Mouse (Mus musculus) heart, embryonic 11.5 days (tissue): ENCODE measurements around the gene Lgi4. TPM values are rescaled to one million over a fixed set of nuclear protein-coding genes. Genes with fewer than 3 reads are reported as not detected.

Experiments
- ATAC-seq: fragments of 200-750 bp; cut with Nextera tagmentation; replicated peaks from 2 replicates; pipeline ENCODE4 v1.8.0; 2017; ENCODE audit warnings: moderate library complexity; ENCODE audit not compliant: insufficient number of reproducible peaks, low FRiP score, low TSS enrichment
- H3K27ac ChIP-seq: fragments of 300-500 bp; sonication (generic); 2 replicates; pipeline ENCODE4 v1.5.1; 2014; ENCODE audit warnings: mild to moderate bottlenecking, low read depth, low read length
- H3K27me3 ChIP-seq: fragments of 300-500 bp; sonication (generic); 2 replicates; pipeline ENCODE4 v1.6.1; 2014; ENCODE audit warnings: mild to moderate bottlenecking, low read length, mixed read lengths; ENCODE audit not compliant: control insufficient read depth, insufficient read depth
- H3K36me3 ChIP-seq: fragments of 300-500 bp; sonication (generic); 2 replicates; pipeline ENCODE4 v1.6.1; 2014; ENCODE audit warnings: mild to moderate bottlenecking, low read length, moderate library complexity, mixed read lengths; ENCODE audit not compliant: control insufficient read depth, insufficient read depth
- H3K4me1 ChIP-seq: fragments of 300-500 bp; sonication (generic); 2 replicates; pipeline ENCODE4 v1.6.1; 2014; ENCODE audit warnings: low read length; ENCODE audit not compliant: control insufficient read depth, insufficient read depth
- H3K4me2 ChIP-seq: fragments of 300-500 bp; sonication (generic); 2 replicates; pipeline ENCODE4 v1.6.1; 2014; ENCODE audit warnings: mild to moderate bottlenecking, moderate library complexity
- H3K4me3 ChIP-seq: fragments of 300-500 bp; sonication (generic); 2 replicates; pipeline ENCODE4 v1.5.1; 2014; ENCODE audit warnings: low read depth, low read length
- H3K9ac ChIP-seq: fragments of 300-500 bp; sonication (generic); 2 replicates; pipeline ENCODE4 v1.6.1; 2014; ENCODE audit warnings: mild to moderate bottlenecking, low read depth, low read length, moderate library complexity
- H3K9me3 ChIP-seq: fragments of 300-500 bp; sonication (generic); replicated peaks from 2 replicates; pipeline ENCODE4 v1.6.1; 2016; ENCODE audit warnings: low read length; ENCODE audit not compliant: control insufficient read depth
- WGBS: fragments of 180-500 bp; shearing (Covaris S2); extraction: QIAGEN DNeasy Blood & Tissue Kit; methylation state at CpG from one replicate; pipeline ENCODE4 v1.1.7; 2014; ENCODE audit not compliant: insufficient replicate concordance; 5-methylcytosine and 5-hydroxymethylcytosine counted together
- polyA plus RNA-seq: library from polyadenylated mRNA; unstranded; fragments of >200 nt; fragmentation: Nextera tagmentation; extraction: Ambion mirVana; gene quantifications from 2 replicates; pipeline ENCODE4 v1.2.1, GENCODE M21; 2014

Lgi4 gene
- polyA plus RNA-seq, 1 experiment from 2014 or later, result 0.34 TPM

GRCm38 (mm10) chr7:31060621-31061010, 1.5 kb downstream of the Lgi4 start:
- 0 out of 2 replicates have a peak, but pooled peaks cover 3% of the 10 kb centered on the region for H3K4me1 ChIP-seq
- ATAC-seq, result no peak
- H3K9me3 ChIP-seq, result no peaks in the 10 kb centered on the region
- no peaks in the 10 kb centered on the region for H3K27me3 ChIP-seq
- 82% methylated on average over 7 of the region's 7 CpGs for WGBS
- no peak overlapping the region for H3K4me3 ChIP-seq
- no peak overlapping the region for H3K9ac ChIP-seq
- H3K27ac ChIP-seq, result no peak overlapping the region
- no peaks in the 10 kb centered on the region for H3K36me3 ChIP-seq
- no peak overlapping the region for H3K4me2 ChIP-seq

DNA sequence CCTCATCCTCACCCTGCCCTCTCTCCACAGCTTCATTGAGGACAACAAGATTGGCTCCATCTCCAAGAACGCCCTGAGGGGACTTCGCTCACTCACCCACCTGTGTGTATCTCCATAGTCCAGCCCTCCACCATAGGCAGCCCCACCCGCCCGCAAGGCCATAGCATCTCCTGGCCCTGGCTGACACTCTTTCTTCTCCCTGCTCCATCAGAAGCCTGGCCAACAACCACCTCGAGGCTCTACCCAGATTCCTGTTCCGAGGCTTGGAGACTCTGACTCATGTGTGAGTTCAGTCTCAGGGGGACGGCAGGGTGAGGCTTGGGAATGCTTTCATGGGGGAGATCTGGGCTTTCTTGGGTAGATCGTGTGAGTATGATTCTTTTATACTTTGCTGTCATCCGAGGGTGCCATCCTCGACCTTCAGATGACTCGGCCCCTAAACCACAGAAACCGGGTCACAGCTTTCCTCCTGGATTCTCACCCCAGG, 4.0 kb downstream of the Lgi4 start:
- ATAC-seq, result no peak
- WGBS, result 81% methylated on average over 12 of the region's 12 CpGs
- H3K4me1 ChIP-seq, result no peaks in the 10 kb centered on the region
- no peaks in the 10 kb centered on the region for H3K27me3 ChIP-seq
- H3K27ac ChIP-seq, result no peak overlapping the region
- H3K9ac ChIP-seq, result no peak overlapping the region
- no peaks in the 10 kb centered on the region for H3K36me3 ChIP-seq
- no peak overlapping the region for H3K4me2 ChIP-seq
- no peaks in the 10 kb centered on the region for H3K9me3 ChIP-seq
- no peak overlapping the region for H3K4me3 ChIP-seq

DNA sequence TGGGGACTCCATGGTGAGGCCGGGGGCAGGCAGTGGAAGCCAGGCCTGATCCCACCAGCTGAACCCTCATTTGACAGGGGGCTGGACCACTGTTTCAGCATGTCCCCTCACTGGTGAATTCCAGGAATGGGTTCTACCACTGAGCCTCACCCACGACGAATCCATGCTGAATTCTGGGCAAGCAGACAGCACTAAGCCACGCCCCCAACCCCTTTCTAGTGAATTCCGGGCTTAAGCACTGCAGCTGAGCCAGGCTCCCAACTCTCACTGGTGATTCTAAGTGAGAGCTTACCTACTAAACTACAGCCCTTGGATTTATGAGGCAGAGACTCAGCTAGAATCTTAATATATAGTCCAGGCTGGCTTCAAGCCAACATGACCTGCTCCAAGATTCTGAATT, 8.7 kb downstream of the Lgi4 start:
- Histone ChIP-seq H3K4me3 (no peak overlapping the region), H3K27me3 (0 out of 2 replicates have a peak, but pooled peaks cover 2% of the 10 kb centered on the region), H3K9ac (no peak overlapping the region), H3K4me2 (no peak overlapping the region), H3K9me3 (no peaks in the 10 kb centered on the region), H3K4me1 (no peaks in the 10 kb centered on the region; the same call in 1 of the 2 replicates), H3K36me3 (no peaks in the 10 kb centered on the region), H3K27ac (no peak overlapping the region)
- WGBS, result 35% methylated on average over 5 of the region's 5 CpGs
- no peak for ATAC-seq

DNA sequence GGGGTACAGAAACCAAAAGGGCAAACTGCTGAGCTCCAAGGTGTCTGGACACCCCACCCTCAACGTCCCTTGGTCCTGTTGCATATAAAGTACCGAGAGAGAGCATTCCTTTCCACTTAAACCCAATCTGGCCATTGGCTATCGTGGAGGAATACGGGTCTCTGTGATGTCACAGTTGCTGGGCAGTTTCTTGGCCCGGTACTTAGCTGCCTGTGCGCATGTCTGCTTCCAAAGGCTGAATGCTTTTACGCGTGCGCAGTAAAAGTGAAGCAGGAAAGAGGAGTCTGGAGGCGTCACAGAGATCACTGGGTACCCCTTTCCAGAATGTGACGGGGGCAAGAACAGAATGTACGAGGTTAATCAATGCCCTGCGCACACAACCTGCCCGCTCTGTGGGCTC, 10.3 kb downstream of the Lgi4 start:
- H3K27ac ChIP-seq, result no peak overlapping the region
- 83% methylated on average over 14 of the region's 14 CpGs for WGBS
- no peak overlapping the region for H3K4me3 ChIP-seq
- H3K4me1 ChIP-seq, result no peaks in the 10 kb centered on the region; the same call in 1 of the 2 replicates
- no peak overlapping the region for H3K4me2 ChIP-seq
- H3K36me3 ChIP-seq, result no peaks in the 10 kb centered on the region
- no peaks in the 10 kb centered on the region for H3K9me3 ChIP-seq
- ATAC-seq, result no peak
- no peak overlapping the region for H3K9ac ChIP-seq
- 0 out of 2 replicates have a peak, but pooled peaks cover 2% of the 10 kb centered on the region for H3K27me3 ChIP-seq

- 80% methylated on average over 6 of the region's 6 CpGs for WGBS
- Histone ChIP-seq H3K9me3 (no peaks in the 10 kb centered on the region), H3K4me1 (no peaks in the 10 kb centered on the region; the same call in 1 of the 2 replicates), H3K36me3 (no peaks in the 10 kb centered on the region), H3K27me3 (0 out of 2 replicates have a peak, but pooled peaks cover 2% of the 10 kb centered on the region), H3K4me2 (no peak overlapping the region), H3K27ac (no peak overlapping the region), H3K9ac (no peak overlapping the region), H3K4me3 (no peak overlapping the region)
- ATAC-seq, result no peak
Observed at GRCm38 (mm10) chr7:31070324-31070723, 11.2 kb downstream of the Lgi4 start.

- peaks cover 2% of the 10 kb centered on the region; the same call in 1 of the 2 replicates for H3K27me3 ChIP-seq
- ATAC-seq, result no peak
- no peak overlapping the region for H3K4me2 ChIP-seq
- H3K9me3 ChIP-seq, result no peaks in the 10 kb centered on the region
- H3K36me3 ChIP-seq, result no peaks in the 10 kb centered on the region
- WGBS, result 53% methylated on average over 9 of the region's 9 CpGs
- no peak overlapping the region for H3K9ac ChIP-seq
- no peak overlapping the region for H3K4me3 ChIP-seq
- no peaks in the 10 kb centered on the region; the same call in 1 of the 2 replicates for H3K4me1 ChIP-seq
- H3K27ac ChIP-seq, result no peak overlapping the region
Observed at GRCm38 (mm10) chr7:31072326-31072725, 13.2 kb downstream of the Lgi4 start.

DNA sequence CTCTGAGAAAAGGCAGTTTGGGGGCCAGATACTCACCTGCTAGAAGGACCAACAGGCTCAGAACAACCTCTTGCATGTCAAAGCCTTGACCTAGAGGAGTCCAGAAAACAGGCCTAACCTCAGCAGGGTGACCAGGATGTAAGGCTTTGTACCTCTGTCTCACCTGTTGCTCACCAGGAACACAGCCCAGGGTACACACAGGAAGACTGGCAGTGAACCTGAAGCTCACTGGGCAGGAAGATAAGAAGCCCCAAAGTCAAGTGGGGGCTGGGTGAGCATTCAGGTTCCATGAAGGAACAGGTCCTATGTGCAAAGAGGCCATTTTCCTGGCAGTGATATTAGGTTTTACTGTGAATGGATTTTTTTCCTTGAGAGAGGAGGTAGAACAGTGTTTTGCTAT, 14.4 kb downstream of the Lgi4 start:
- Histone ChIP-seq H3K27me3 (peaks cover 2% of the 10 kb centered on the region; the same call in 1 of the 2 replicates), H3K4me1 (no peaks in the 10 kb centered on the region; the same call in 1 of the 2 replicates), H3K27ac (no peak overlapping the region), H3K36me3 (no peaks in the 10 kb centered on the region), H3K9me3 (no peaks in the 10 kb centered on the region), H3K4me2 (no peak overlapping the region), H3K4me3 (no peak overlapping the region), H3K9ac (no peak overlapping the region)
- no peak for ATAC-seq

DNA sequence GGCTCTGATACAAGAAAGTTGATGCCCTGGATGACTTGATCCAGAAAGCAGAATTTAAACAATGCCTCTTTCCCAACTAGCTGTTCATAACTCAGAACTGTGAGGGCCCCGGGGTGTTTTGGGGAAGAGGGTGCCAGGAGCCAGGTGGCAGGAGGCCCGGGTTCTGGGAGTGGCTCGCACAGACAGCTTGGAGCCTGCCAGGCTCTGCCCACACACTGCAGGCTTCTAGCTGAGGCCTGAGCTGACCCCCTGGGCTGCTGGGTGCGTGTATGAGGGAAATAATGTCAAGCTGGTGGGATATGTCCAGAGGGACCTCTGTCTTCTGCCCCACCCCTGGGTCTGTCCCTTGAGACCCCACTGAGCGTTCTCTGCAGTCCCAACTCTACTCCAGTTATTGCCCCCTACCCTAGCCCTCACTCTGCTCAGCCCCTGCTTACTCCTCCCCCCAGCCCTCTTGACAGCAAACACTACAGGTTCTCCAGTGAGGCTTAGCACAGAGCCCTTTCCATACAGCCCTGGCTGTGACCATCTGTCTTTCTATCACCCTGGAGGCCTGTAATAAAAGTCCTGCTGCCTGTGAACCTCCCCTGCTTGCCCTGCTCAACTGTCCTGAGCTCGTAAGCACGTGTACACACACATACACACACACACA, 15.0 kb downstream of the Lgi4 start:
- Histone ChIP-seq H3K36me3 (no peaks in the 10 kb centered on the region), H3K4me3 (no peak overlapping the region), H3K4me1 (no peaks in the 10 kb centered on the region; the same call in 1 of the 2 replicates), H3K27me3 (peaks cover 2% of the 10 kb centered on the region; the same call in 1 of the 2 replicates), H3K27ac (no peak overlapping the region), H3K9ac (no peak overlapping the region), H3K4me2 (no peak overlapping the region), H3K9me3 (no peaks in the 10 kb centered on the region)
- ATAC-seq, result no peak
- WGBS, result 75% methylated on average over 7 of the region's 7 CpGs

- H3K4me3 ChIP-seq, result no peak overlapping the region
- no peaks in the 10 kb centered on the region; the same call in 1 of the 2 replicates for H3K4me1 ChIP-seq
- WGBS, result 76% methylated on average over 5 of the region's 5 CpGs
- no peak overlapping the region for H3K27ac ChIP-seq
- ATAC-seq, result no peak
- H3K27me3 ChIP-seq, result peaks cover 2% of the 10 kb centered on the region; the same call in 1 of the 2 replicates
- no peak overlapping the region for H3K4me2 ChIP-seq
- no peak overlapping the region for H3K9ac ChIP-seq
- H3K36me3 ChIP-seq, result no peaks in the 10 kb centered on the region
- no peaks in the 10 kb centered on the region for H3K9me3 ChIP-seq
Observed at GRCm38 (mm10) chr7:31074713-31075069, 15.5 kb downstream of the Lgi4 start.
